Mouse (Mus musculus) B cell, adult (primary cell): ENCODE results near the gene Cep97. TPM values are rescaled to one million over a fixed set of nuclear protein-coding genes. Genes with fewer than 3 reads are reported as not detected.

ENCODE experiments used
- total RNA-seq: library from RNA; stranded (reverse); gene quantifications from 4 replicates; pipeline ENCODE4 v1.2.4, GENCODE M21; 2023; ENCODE audit not compliant: inconsistent age

Gene Cep97
- total RNA-seq, result 12.1 to 13.0 TPM (median 12.5 TPM) in 4 replicates

DNA sequence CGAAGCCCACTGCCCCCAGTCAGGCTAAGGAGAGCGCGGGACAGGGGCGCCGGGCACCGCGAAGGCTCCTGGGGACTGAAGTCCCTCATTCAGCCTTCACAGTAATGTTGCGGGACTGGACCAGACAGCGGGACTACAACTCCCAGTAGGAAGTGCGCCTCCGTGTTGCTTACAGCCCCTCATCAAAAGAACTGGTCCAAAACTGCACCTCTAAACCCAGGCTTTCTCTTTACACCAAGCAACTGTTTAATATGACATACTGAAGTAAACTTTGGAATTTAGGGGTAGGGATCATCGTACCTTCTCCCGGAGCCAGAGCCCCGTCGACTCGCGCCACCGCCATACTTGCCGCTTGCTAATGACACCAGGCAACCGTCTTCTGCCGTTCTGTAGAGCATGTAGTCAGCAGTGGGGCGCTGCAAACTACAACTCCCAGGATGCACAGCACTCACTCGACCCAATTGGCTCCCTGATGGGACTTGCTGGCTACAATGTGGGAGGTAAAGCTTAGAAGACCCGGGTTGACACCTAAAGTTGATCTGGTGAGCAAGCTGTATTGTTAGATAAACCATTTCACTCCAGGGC lies at the start of gene Cep97:
Gene Cep97, minus strand, starts transcription at position 403 of the 585 bp plus-strand sequence.

DNA sequence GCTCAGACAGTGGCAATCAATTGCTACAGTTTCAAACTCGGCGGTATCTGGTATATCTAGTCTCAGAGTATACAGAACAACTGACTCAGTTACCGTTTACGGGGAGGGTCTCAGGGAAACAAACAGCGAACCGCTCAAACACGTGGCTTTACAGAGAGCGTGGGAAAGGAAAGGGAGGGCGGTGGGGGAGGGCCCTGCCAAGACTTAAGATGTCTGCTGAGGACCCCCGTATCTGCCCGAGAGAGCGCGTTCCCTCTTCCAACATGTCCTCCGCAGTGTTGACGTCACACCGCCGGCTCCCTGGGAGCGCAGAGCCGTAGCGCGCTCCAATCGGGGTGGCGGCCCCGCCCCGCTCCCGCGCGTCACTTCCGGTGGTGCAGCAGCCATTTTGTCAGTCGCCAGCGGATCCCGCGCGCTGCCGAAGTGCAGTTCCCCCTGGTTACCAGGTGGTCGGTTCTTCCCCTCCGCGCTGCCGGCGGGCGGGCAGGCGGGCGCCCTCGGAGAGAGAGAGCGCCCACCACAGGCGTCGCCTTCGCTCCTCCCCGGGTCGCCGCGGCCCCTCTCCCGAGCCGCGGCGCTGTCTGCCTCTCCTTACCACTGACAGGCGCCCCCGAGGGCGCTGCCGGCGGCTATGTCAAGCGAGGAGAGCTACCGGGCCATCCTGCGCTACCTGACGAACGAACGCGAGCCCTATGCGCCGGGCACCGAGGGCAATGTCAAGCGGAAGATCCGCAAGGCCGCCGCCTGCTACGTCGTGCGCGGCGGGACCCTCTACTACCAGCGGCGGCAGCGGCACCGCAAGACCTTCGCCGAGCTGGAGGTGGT lies 39.0 kb upstream of the Cep97 start, which contains the start of gene Zbtb11:
Gene Zbtb11, plus strand, starts transcription at position 453 of the 825 bp plus-strand sequence.

DNA sequence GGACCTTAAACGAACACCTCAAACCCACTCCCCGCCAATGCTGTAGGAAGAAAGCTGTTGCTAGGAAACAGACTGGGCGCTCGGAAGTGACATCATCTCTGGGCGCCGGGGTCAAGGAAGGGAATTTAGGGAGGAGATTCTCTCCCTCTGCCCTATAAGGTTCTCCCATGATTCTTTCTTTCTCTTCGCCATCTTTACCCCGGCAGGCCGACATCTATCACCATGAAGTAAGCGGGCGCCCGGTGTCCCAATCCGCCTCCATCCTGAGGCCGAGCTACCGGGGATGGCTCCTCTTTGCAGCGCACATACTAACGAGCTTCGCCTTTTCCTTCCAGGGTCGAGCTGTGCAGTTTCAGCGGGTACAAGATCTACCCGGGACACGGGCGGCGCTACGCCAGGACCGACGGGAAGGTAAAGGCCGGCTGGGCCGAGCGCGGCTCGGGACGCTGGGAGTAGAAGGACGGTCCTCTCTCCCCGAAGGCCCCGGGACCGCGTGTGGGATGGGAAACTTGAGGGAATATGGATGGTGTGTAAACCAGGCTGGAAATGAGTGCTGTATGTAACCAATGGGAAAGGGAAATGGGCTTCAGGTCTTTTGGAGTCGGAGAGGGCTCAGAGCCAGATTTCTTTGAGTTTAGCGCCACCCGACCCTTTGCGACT lies 31.7 kb upstream of the Cep97 start, which contains the start of gene Rpl24:
Gene Rpl24, plus strand, starts transcription at position 64 of the 660 bp plus-strand sequence.

DNA sequence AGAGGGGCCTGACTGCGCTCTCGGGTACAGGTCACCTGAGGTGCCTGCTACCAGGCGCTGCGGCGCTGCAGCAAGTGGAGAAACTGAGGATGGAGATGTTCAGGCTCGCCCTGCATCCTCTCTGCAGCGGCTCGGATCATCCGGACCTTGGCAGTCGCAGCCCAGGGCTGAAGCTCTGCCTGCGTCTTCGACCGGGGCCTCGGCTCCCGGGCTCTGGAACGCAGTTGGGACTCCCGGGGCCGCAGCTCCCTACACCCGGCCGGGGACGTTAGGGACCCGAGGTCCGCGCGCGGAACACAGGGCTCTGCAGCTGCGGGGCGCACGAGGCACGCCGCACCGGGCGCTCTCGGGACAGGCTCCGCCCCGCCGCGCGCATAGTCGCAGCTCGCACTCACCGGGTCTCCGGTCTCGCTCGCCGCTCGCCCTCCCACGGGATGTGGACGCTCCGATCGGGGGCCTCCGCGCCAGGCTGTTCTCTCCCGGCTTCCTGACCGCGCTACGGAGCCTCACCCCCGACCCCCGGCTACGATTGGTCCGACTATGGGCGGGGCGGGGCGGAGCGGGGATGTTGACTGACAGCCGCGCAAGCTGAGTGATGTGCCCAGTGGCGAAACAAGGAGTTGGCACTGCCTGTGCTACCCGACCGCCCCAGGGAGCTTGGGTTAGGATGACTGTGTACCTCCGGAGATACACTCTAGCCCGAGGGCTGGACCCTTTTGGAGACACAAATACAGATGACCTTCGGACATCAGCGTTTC lies 39.6 kb downstream of the Cep97 start, which contains the start of gene Nxpe3:
Gene Nxpe3, minus strand, starts transcription at position 393 of the 758 bp plus-strand sequence.

Other genes starting within 250 kb of the Cep97 start
- 80.3 to 97.6 TPM (median 92.2 TPM) in 4 replicates for gene Nfkbiz, start 96.0 kb downstream of the Cep97 start, total RNA-seq
- gene Nxpe3, start 39.6 kb downstream of the Cep97 start, total RNA-seq, result 23.6 to 25.8 TPM (median 24.3 TPM) in 4 replicates
- gene Rpl24, start 31.4 kb upstream of the Cep97 start, total RNA-seq, result 737 to 828 TPM (median 791 TPM) in 4 replicates
- 39.3 to 45.8 TPM (median 42.1 TPM) in 4 replicates for gene Zbtb11, start 39.0 kb upstream of the Cep97 start, total RNA-seq
- gene Pcnp, start 94.9 kb upstream of the Cep97 start, total RNA-seq, result 106 to 114 TPM (median 107 TPM) in 4 replicates
- 12.1 to 15.2 TPM (median 14.6 TPM) in 4 replicates for gene Trmt10c, start 103.0 kb upstream of the Cep97 start, total RNA-seq
- 84.9 to 88.4 TPM (median 86.0 TPM) in 4 replicates for gene Senp7, start 113.5 kb upstream of the Cep97 start, total RNA-seq